Mouse (Mus musculus) forebrain, embryonic 16.5 days (tissue): ENCODE measurements at regions not wholly inside any gene's neighbourhood (a gene's known extent, or its start where the extent isn't known, plus 50 kb on each side); places are given as distances from the start of the nearest gene placed in this dataset.

Experiments used
- ATAC-seq: fragments of 200-750 bp; cut with Nextera tagmentation; 2 replicates; pipeline ENCODE4 v1.8.0; 2017; ENCODE audit warnings: mild to moderate bottlenecking, moderate library complexity
- H3K27ac ChIP-seq: fragments of 300-500 bp; sonication (generic); 2 replicates; pipeline ENCODE4 v1.5.1; 2014; ENCODE audit warnings: low read length, control low read depth
- H3K27me3 ChIP-seq: fragments of 300-500 bp; sonication (generic); replicated peaks from 2 replicates; pipeline ENCODE4 v1.6.1; 2014; ENCODE audit warnings: low read length; ENCODE audit not compliant: control insufficient read depth, insufficient read depth
- H3K36me3 ChIP-seq: fragments of 300-500 bp; sonication (generic); 2 replicates; pipeline ENCODE4 v1.6.1; 2014; ENCODE audit not compliant: control insufficient read depth, insufficient read depth
- H3K4me1 ChIP-seq: fragments of 300-500 bp; sonication (generic); replicated peaks from 2 replicates; pipeline ENCODE4 v1.6.1; 2014; ENCODE audit warnings: low read length; ENCODE audit not compliant: control insufficient read depth, insufficient read depth
- H3K4me2 ChIP-seq: fragments of 300-500 bp; sonication (generic); 2 replicates; pipeline ENCODE4 v1.6.1; 2014; ENCODE audit warnings: mild to moderate bottlenecking, low read length, control low read depth
- H3K4me3 ChIP-seq: fragments of 300-500 bp; sonication (generic); replicated peaks from 2 replicates; pipeline ENCODE4 v1.5.1; 2014; ENCODE audit warnings: mild to moderate bottlenecking, low read length, control low read depth
- H3K9ac ChIP-seq: fragments of 300-500 bp; sonication (generic); replicated peaks from 2 replicates; pipeline ENCODE4 v1.6.1; 2014; ENCODE audit warnings: low read depth, low read length, control low read depth
- H3K9me3 ChIP-seq: fragments of 300-500 bp; sonication (generic); 2 replicates; pipeline ENCODE4 v1.6.1; 2016; ENCODE audit warnings: low read length; ENCODE audit not compliant: control insufficient read depth
- WGBS: fragments of 180-500 bp; shearing (Covaris S2); extraction: QIAGEN DNeasy Blood & Tissue Kit; methylation state at CpG from one replicate; pipeline ENCODE4 v1.1.7; 2014; 5-methylcytosine and 5-hydroxymethylcytosine counted together

DNA sequence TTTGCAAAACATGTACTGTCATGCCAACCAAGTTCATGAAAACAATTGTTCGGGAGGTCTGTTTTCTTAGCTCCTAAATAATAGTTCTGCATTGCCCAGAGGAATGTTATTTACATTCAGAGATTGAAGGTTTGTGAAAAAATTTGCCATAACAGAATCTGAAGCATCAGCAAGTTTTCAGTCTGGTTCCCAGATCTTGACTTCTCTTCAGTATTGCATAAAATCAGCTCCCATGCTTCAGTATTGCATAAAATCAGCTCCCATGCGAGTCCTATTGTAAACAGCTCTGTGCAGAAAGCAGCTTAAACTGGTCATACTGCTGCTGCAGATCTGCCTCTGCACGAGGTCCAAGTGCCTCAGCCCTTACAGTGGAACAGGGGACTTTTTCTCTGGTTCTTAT lies 155.5 kb downstream of the Cxcl12 start:
- H3K27ac ChIP-seq = no peak overlapping the region
- no peaks in the 10 kb centered on the region for H3K9me3 ChIP-seq
- H3K4me3 ChIP-seq = no peak overlapping the region
- no peaks in the 10 kb centered on the region for H3K27me3 ChIP-seq
- no peak overlapping the region for H3K4me2 ChIP-seq
- ATAC-seq = no peak
- H3K9ac ChIP-seq = no peak overlapping the region
- no peaks in the 10 kb centered on the region for H3K36me3 ChIP-seq
- 69% methylated on average over 3 of the region's 3 CpGs for WGBS
- 0 out of 2 replicates have a peak, but pooled peaks cover 2% of the 10 kb centered on the region for H3K4me1 ChIP-seq

DNA sequence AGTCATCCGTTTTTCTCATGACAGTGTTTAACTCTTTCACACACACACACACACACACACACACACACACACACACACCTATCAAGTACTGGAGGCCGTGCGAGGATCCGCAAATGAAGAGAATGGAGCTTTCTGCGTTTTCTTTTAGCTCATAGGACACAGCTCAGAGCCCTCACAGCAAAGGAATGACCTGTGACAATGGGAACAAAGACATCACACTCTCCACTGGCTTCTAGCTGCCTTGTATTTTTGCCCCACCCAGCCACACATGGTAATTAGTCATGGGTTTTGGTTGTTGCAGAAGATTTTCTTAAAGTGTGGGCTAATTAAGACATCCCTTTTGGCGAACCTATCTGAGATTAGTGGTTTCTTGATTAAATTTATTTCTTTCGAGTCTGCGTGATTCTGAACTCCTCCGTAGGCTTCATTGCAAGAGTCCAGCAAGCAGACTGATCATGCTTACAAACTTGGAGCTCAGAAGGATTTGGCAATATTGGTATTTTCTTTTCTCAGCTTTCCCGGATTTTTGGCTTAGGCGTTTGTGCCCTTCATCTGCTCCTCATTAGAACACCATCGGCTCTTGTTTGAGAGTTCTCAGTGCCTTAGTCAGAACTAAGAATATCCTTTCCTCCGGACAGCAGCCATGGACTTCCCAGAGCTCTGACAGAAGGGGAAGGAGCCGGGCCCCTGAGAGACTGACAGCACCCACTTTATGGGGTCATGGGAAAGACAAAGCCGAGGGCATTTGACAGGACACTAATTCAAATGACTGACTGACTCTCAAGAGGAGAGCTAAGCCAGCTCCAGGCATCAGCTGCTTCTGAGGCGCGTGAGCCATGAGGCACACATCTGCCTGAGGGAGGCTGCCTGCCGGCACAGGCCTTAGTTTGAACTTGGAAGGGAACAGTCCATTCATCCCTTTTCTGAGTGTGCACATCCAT lies 158.8 kb downstream of the Cxcl12 start:
- no peaks in the 10 kb centered on the region for H3K36me3 ChIP-seq
- no peak overlapping the region for H3K4me3 ChIP-seq
- ATAC-seq = no peak
- no peak overlapping the region for H3K9ac ChIP-seq
- no peaks in the 10 kb centered on the region for H3K9me3 ChIP-seq
- WGBS = 25% methylated on average over 18 of the region's 18 CpGs
- H3K4me1 ChIP-seq = 0 out of 2 replicates have a peak, but pooled peaks cover 2% of the 10 kb centered on the region
- H3K4me2 ChIP-seq = no peak overlapping the region
- H3K27ac ChIP-seq = no peak overlapping the region
- no peaks in the 10 kb centered on the region for H3K27me3 ChIP-seq

DNA sequence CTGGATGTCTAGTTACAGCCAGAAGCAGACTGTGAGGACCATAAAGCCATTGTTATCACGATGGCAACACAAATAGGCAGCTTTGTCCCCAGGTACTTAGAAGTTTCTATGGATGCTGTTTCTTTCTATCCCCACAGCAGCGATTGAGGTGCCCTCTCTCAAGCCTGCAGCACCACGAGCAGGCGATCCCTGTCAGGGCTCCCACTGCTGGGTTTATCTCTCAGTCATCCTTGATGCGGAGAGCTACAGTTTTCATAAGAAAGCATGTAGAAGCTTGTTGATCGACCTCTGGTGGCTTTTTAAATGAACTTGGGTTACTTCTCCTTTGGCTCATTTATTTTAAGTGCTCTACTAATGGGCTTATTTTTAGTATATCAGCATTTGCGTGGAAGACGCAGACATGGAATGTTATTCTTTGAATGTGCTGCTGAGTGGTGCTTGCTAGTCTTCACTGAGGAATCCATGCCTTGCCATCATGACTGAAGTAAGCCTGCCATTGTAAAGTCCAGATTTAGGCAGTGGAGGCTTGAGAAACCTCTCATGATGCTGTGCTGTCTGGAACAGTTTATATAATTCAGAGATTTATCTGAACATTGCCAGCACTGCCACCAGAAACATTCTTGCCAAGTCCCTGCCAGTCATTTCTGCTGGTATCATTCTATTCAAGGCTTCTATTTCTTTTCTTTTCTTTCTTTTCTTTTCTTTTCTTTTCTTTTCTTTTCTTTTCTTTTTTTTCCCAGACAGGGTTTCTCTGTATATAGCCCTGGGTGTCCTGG lies 161.0 kb downstream of the Cxcl12 start:
- H3K27ac ChIP-seq = no peak overlapping the region
- no peak for ATAC-seq
- H3K4me2 ChIP-seq = no peak overlapping the region
- no peak overlapping the region for H3K9ac ChIP-seq
- 0 out of 2 replicates have a peak, but pooled peaks cover 2% of the 10 kb centered on the region for H3K4me1 ChIP-seq
- no peaks in the 10 kb centered on the region for H3K36me3 ChIP-seq
- H3K4me3 ChIP-seq = no peak overlapping the region
- no peaks in the 10 kb centered on the region for H3K27me3 ChIP-seq
- H3K9me3 ChIP-seq = no peaks in the 10 kb centered on the region
- 72% methylated on average over 8 of the region's 8 CpGs for WGBS

- H3K4me3 ChIP-seq = no peak overlapping the region
- H3K27me3 ChIP-seq = no peaks in the 10 kb centered on the region
- H3K36me3 ChIP-seq = no peaks in the 10 kb centered on the region
- WGBS = 68% methylated on average over 6 of the region's 6 CpGs
- 0 out of 2 replicates have a peak, but pooled peaks cover 2% of the 10 kb centered on the region for H3K4me1 ChIP-seq
- no peak for ATAC-seq
- no peak overlapping the region for H3K9ac ChIP-seq
- no peak overlapping the region for H3K27ac ChIP-seq
- H3K4me2 ChIP-seq = no peak overlapping the region
- no peaks in the 10 kb centered on the region for H3K9me3 ChIP-seq
These were observed 161.9 kb downstream of the Cxcl12 start for GRCm38 (mm10) chr6:117330198-117330597.

- Histone ChIP-seq H3K4me2 (no peak overlapping the region), H3K27ac (no peak overlapping the region), H3K4me3 (no peak overlapping the region), H3K36me3 (no peaks in the 10 kb centered on the region), H3K9me3 (no peaks in the 10 kb centered on the region), H3K27me3 (no peaks in the 10 kb centered on the region), H3K9ac (no peak overlapping the region), H3K4me1 (0 out of 2 replicates have a peak, but pooled peaks cover 2% of the 10 kb centered on the region)
- WGBS = 18% methylated on average over 5 of the region's 5 CpGs
- ATAC-seq = no peak
These were observed 162.5 kb downstream of the Cxcl12 start for GRCm38 (mm10) chr6:117330726-117331360.

- 55% methylated on average over 6 of the region's 6 CpGs for WGBS
- Histone ChIP-seq H3K9ac (no peak overlapping the region), H3K9me3 (no peaks in the 10 kb centered on the region), H3K36me3 (no peaks in the 10 kb centered on the region), H3K27me3 (no peaks in the 10 kb centered on the region), H3K4me1 (no peaks in the 10 kb centered on the region), H3K4me2 (no peak overlapping the region), H3K4me3 (no peak overlapping the region), H3K27ac (no peak overlapping the region)
- no peak for ATAC-seq
These were observed 164.3 kb downstream of the Cxcl12 start for GRCm38 (mm10) chr6:117332641-117333040.

GRCm38 (mm10) chr6:117342123-117342522 lies 173.8 kb downstream of the Cxcl12 start:
- Histone ChIP-seq H3K9ac (no peak overlapping the region), H3K4me3 (no peak overlapping the region), H3K27ac (no peak overlapping the region), H3K4me1 (no peaks in the 10 kb centered on the region), H3K36me3 (no peaks in the 10 kb centered on the region), H3K9me3 (no peaks in the 10 kb centered on the region), H3K4me2 (no peak overlapping the region), H3K27me3 (no peaks in the 10 kb centered on the region)
- ATAC-seq = 0 out of 2 replicates have a peak, but pooled peaks have one; percentile 38
- WGBS = 75% methylated on average over 3 of the region's 3 CpGs

DNA sequence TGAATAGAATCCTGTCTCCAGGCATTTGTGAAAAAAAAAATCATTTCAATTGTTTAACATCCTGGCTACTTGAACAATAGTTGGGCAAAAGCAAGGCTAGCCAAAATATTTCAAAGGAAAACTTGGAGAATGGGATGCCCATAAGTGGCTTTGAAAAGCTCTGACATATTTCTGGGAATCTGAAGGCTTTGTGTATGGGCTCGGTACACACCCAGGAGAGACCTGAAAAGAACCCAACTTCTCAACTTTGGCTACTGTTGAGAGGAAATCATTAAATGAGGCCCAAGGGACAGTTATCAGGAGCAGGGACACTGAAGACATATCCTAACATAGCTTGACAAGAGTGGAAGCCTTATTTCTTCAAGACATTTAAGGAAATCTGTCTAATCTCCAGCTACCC lies 179.0 kb downstream of the Cxcl12 start:
- 89% methylated on average over 1 of the region's 1 CpGs for WGBS

DNA sequence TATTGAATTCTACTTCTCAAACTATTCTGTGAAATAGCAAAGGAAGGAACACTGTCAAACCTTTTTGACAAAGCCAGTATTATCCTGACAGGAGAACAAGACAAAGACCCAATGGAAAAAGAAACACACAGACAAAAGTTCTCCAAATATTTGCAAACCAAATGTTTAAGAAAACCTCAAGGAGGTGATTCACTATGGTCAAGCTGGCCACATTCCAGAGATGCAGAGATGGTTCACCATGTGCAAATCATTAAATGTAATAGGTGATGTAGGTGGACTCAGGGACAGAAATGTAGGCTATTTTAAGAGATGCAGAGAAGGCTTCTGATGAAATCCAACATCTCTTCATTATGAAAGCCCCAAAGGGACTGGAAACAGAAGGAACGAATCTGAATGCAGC lies 183.5 kb downstream of the Cxcl12 start:
- H3K27me3 ChIP-seq = no peaks in the 10 kb centered on the region
- no peaks in the 10 kb centered on the region for H3K9me3 ChIP-seq
- no peak for ATAC-seq
- 88% methylated on average over 1 of the region's 1 CpGs for WGBS
- no peak overlapping the region for H3K4me3 ChIP-seq
- no peaks in the 10 kb centered on the region for H3K36me3 ChIP-seq
- no peaks in the 10 kb centered on the region for H3K4me1 ChIP-seq
- H3K9ac ChIP-seq = no peak overlapping the region
- no peak overlapping the region for H3K4me2 ChIP-seq
- H3K27ac ChIP-seq = no peak overlapping the region

More for the DNA sequence above, 179.0 kb downstream of the Cxcl12 start:
- Histone ChIP-seq H3K4me3 (no peak overlapping the region), H3K27me3 (no peaks in the 10 kb centered on the region), H3K9ac (no peak overlapping the region), H3K4me1 (no peaks in the 10 kb centered on the region), H3K4me2 (no peak overlapping the region), H3K27ac (no peak overlapping the region), H3K36me3 (no peaks in the 10 kb centered on the region), H3K9me3 (no peaks in the 10 kb centered on the region)
- no peak for ATAC-seq
